Mouse (Mus musculus): Measurements from ENCODE around the gene Uchl5. TPM values are rescaled to one million over a fixed set of nuclear protein-coding genes. Genes with fewer than 3 reads are reported as not detected.

Uchl5 gene
- polyA plus RNA-seq (2012; ENCODE audit: low replicate concordance) = 30.2 and 33.3 TPM in 2 replicates

DNA sequence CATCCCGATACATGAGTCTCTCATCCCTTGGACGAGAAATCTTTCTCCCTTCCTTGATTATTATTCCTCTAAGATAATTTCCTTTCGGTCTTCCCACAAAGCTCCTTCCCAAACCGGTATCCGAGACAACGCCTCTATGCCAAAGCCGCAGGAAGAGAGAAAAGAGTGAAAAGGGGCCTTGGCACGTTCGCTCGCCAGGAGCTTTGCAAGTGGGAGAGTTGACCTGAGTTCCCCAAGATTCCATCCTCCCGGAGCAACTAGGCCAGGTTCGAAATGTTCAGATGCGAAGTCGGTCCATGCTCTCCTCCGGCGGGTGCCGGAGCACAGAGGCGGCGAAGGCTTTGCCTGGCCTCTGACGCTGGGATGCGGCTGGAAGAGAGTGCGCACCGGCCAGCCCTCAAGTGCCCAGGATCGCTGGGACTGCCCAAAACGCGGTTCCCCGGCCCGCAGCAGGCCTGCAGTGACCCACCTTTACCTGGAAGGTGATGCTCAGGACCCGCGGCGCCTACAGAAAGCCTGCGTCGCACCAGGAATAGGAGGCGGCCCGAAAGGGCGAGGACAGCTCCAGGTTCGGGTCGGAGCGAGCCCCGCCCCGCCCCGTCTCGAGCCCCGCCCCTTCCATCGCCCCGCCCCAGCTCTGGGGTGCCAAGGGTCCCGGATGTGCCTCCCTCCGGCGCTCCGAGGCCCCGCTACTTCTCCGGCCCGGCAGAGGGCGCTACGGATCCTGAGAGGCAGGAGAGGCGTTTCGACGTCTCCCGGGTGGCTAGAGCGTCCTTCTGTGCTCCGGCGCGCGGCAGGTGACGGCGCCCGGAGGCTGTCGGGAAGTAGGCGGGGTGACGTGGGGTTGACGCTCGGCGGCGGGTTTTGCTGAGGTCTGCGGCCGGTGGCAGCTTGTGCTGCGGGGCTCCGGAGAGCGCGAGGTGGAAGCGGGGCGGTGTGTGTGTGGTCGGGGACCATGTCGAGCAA is at the start of gene Uchl5, which contains the start of gene Trove2:
Gene Uchl5, plus strand, starts transcription at position 827 of the 966 bp plus-strand sequence.
Gene Trove2, minus strand, starts transcription at position 623 of the 966 bp plus-strand sequence.

Other genes with a start within 250 kb of the Uchl5 start
- gene B3galt2, start 136.6 kb upstream of the Uchl5 start, polyA plus RNA-seq (2012; ENCODE audit: low replicate concordance) = not detected in 2 replicates
- gene Cdc73, start 74.4 kb upstream of the Uchl5 start, polyA plus RNA-seq (2012; ENCODE audit: low replicate concordance) = 2.3 and 2.4 TPM in 2 replicates
- gene Glrx2, start 60.9 kb upstream of the Uchl5 start, polyA plus RNA-seq (2012; ENCODE audit: low replicate concordance) = 37.4 and 40.3 TPM in 2 replicates
- gene Trove2, start 204 bp upstream of the Uchl5 start, polyA plus RNA-seq (2012; ENCODE audit: low replicate concordance) = 0.13 and 0.17 TPM in 2 replicates
- 17.6 and 85.3 TPM in 2 replicates for gene Rgs2, start 226.9 kb downstream of the Uchl5 start, polyA plus RNA-seq (2012; ENCODE audit: low replicate concordance)

Data from hematopoietic multipotent progenitor cell, adult 10-12 weeks (in vitro differentiated cells).